Mouse (Mus musculus): ENCODE measurements around the gene Thy1.

DNA sequence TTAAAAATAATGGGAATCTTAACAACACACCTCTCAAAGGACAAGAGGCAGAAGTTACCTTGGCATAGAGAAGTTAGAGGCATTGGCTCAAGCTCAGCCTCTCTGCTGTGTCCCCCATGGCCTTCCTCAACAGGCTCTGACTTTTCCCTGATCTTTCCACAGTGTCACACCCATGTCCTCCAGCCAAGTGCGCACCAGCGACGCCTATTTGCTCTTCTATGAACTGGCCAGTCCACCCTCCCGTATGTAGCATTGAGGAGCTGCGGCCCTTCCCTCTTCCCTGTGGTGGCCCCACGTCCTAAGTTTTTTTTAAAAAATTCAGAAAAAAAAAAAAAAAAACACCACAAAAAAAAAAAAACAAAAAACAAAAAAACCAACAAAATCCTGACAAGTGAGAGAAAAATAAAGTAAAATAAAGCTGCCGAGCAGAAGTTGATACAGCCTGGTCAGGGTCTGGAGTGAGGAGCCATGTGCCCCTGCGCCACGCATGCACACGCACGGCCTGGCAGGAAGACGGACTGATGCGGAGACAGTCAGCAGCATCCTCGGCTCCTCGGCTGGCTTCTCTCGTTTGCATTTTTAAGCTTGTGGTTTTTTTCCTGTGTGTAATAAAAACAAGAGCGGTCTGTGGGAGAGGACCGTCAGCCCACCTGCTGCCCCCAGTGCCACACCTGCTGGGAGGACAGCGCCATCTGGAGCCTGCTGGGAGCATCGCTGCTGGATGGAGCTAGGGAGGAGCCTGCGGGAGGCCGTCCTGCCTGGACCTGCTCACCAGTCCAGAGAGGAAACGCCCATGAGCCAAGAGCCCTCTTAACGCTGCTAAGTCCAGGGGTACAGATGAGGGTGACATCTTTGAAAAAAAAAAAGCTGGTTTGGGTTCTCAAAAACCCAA, 50.7 kb downstream of the Thy1 start:
- TF ChIP-seq CTCF (IDR thresholded peaks at IDR 0.05; ENCODE audit: borderline replicate concordance, extremely low read depth, insufficient read depth, insufficient read length), result peak; percentile 91
- TF ChIP-seq POLR2A (IDR thresholded peaks at IDR 0.05; ENCODE audit: borderline replicate concordance, extremely low read depth, insufficient read depth, insufficient read length, poor library complexity, severe bottlenecking), result no peak

All from brain, embryonic 14.5 days (tissue).